Mouse (Mus musculus): ENCODE results near the gene Wfdc3.

The Wfdc3 gene

GRCm38 (mm10) chr2:164745843-164746479, at the start of gene Wfdc3, which contains the start of gene Dnttip1:
Wfdc3 (minus strand) TSS chr2:164745931.
Dnttip1 (plus strand) TSS chr2:164745983.
- DNase-seq: peak; percentile 87

GRCm38 (mm10) chr2:164794293-164794692, 48.6 kb upstream of the Wfdc3 start:
- DNase-seq: peak; percentile 82

GRCm38 (mm10) chr2:164793772-164794171, 48.0 kb upstream of the Wfdc3 start:
- no peak for DNase-seq

DNA sequence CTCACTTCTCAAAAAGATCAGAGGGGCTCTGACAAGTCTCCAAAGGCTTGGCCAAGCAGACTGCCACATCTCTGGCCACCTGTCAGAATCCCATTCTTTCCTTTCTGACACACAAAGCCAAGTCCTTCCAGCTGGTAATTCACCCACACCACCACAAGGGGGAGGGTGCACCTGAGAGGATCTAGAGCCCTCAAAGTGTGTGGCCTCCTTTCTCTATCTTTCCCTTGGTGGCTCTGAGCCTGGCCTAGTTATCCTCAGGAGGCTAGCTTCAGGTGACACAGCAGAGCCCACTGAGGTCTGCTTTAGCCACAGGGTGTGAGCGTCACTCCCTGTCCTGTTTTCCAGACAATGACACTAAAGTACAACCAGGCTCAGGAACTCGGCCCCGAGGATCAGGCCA, 47.5 kb upstream of the Wfdc3 start:
- DNase-seq: peak; percentile 72

- DNase-seq: no peak
Observed at GRCm38 (mm10) chr2:164792400-164793190, 46.9 kb upstream of the Wfdc3 start.

DNA sequence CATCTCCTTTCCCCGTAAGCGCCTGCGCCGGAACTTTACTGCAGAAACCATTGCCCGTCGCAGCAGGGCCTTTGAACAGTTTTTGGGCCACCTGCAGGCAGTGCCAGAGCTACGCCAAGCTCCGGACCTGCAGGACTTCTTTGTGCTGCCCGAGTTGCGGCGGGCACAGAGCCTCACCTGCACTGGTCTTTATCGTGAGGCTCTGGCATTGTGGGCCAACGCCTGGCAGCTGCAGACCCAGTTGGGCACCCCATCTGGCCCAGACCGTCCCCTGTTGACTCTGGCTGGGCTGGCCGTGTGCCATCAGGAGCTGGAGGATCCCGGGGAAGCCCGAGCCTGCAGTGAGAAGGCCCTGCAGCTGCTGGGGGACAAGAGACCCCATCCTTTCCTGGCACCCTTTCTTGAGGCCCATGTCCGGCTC, 46.1 kb upstream of the Wfdc3 start:
- DNase-seq: peak; percentile 56

GRCm38 (mm10) chr2:164790451-164790850, 44.7 kb upstream of the Wfdc3 start:
- DNase-seq: no peak

GRCm38 (mm10) chr2:164788411-164788810, 42.7 kb upstream of the Wfdc3 start:
- no peak for DNase-seq

GRCm38 (mm10) chr2:164787779-164788178, 42.0 kb upstream of the Wfdc3 start:
- no peak for DNase-seq

DNA sequence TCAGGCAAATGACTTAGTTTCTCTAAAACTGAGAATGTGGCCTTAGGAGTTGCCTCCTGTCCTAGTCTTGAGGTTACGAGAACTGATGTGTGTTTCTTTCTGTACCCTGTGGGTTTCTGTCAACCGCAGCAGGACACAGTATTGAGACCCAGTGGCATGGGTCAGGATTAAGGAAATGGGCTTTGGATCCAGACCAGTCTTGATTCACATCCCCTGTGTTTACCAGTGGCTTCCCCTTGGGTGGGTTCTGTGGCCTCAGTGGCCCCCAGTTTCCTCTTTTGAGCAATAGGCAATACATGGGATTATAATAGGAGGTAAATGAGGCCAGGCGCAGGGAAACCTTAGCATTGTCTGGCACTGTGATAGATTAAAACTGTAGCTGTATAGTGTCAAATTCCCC, 41.3 kb upstream of the Wfdc3 start:
- no peak for DNase-seq

DNA sequence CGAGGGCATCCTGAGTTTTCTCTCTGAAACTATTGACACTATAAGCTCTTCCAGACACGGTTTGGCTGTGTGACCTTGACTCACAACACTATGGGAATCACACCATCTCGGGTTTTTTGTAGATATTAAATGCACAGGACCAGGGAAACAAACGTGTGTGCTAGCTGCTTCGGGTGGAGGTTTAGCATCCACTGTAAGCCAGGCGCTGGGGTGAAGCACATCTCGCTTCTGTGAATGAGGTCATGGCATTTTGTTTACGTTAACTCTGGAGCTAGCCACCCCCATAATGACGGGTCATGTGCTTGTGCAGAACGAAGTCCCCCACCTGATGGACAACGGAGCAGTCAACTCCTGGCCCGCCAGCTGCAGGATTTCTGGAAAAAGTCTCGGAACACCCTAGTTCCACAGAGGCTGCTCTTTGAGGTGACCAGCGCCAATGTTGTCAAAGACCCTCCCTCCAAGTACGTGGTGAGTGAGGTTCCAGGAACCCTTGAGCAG, 40.7 kb upstream of the Wfdc3 start:
- DNase-seq: peak; percentile 31

DNA sequence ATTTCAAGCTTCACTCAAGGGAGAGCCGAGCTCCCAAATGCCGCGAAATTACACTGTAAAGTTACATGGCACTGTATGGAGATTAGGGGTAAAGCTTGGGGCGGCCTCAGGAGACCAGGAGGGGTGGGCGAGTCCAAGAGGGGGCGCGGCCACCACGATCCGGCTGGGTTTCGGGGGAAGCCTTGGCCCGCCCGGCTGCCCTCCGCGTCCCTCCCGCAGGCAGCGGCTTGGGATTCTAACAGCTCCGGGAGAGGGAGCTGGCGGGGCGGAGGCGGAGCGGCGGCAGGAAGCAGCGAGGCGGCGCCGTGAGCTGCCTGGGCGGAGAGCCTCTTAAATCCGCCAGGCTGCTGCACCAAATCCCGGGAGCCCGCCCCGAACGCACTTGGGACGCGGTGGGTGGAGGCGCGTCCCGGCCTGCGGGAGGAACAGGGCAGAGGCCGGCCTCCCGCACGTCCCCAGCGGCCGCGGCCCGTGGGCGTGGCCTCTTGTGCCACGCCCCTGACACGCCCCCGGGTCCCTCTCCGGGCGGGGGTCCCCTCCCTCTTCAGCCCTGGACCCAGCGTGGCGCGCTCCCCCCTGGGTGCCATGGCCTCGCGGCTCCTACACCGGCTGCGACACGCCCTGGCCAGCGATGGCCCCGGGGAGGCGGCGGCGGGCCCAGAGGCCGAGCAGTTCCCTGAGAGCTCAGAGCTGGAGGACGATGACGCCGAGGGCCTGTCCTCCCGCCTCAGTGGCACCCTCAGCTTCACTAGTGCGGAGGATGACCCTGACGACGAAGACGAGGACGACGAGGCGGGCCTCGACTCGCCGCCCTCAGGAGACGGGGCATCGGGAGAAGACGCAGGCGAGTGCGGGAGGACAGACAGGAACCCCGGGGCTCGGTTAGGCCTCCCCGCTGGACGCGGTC, 40.0 kb upstream of the Wfdc3 start, which contains the start of gene Snx21:
Gene Snx21, plus strand, starts transcription at position 343 of the 907 bp plus-strand sequence.
- peak; percentile 92 for DNase-seq

- DNase-seq: no peak
Observed at GRCm38 (mm10) chr2:164784869-164785420, 39.2 kb upstream of the Wfdc3 start.

- DNase-seq: no peak
Observed at GRCm38 (mm10) chr2:164783926-164784581, 38.3 kb upstream of the Wfdc3 start.

GRCm38 (mm10) chr2:164781876-164782275, 36.1 kb upstream of the Wfdc3 start:
- DNase-seq: no peak

DNA sequence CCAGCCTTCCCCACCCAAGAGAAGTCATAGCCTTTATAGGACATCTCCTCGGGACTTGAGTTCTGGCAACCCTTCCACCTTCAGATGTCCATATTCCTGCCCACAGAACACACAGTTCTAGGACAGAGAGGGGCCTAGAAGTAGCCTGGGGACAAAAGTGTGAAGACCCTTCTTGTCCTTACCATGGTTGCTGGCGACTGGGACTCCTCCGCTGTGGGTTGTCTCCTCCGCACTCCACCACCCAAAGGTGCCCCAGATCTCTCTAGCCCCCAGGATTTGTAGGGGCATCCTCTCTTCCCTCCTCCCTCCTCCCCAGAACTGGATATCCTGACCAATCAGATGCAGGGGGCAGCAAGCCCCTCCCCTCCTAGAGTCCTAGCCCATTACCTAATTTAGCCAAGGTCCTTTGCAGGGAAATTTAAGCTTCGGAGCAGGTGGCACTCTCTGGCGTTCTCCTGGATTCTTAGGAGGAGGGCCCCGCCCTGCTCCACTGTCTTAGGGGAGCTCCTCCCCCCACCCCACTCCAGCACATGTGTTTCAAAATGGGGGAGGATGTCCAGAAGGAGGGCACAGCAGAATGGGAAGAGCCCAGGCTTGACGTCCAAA, 33.9 kb upstream of the Wfdc3 start, which contains the start of gene Tnnc2:
Gene Tnnc2, minus strand, starts transcription at position 487 of the 606 bp plus-strand sequence.
- DNase-seq: no peak

- no peak for DNase-seq
Observed at GRCm38 (mm10) chr2:164778809-164779208, 33.1 kb upstream of the Wfdc3 start.

- no peak for DNase-seq
Observed at GRCm38 (mm10) chr2:164778015-164778287, 32.2 kb upstream of the Wfdc3 start.

GRCm38 (mm10) chr2:164777246-164778014, 31.7 kb upstream of the Wfdc3 start:
- no peak for DNase-seq

DNA sequence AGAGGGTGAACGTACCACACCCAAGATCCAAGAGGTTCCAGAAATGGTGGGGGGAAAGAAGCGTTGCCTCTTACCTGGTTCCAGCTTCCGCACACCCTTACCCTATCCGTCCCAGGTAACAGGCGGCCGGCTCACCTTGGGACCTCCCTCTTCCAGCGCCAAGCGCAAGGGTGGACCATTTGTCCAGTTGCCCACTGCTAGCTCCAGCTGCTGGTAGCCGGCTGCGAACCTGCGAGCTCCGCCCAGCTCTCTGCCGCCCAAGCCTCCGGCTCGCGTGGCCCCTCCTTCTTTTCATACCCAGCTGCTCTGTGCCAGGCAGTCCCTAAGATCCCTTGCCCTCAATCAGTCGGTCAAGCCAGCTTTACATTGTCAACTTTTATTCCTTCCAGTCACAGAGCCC, 31.1 kb upstream of the Wfdc3 start:
- no peak for DNase-seq

GRCm38 (mm10) chr2:164776130-164776529, 30.4 kb upstream of the Wfdc3 start:
- no peak for DNase-seq
